Mouse (Mus musculus): ENCODE data around the gene Ccdc152.
A peak's percentile ranks its signal among the peaks of the same experiment; 100 is the strongest.

Gene Ccdc152

DNA sequence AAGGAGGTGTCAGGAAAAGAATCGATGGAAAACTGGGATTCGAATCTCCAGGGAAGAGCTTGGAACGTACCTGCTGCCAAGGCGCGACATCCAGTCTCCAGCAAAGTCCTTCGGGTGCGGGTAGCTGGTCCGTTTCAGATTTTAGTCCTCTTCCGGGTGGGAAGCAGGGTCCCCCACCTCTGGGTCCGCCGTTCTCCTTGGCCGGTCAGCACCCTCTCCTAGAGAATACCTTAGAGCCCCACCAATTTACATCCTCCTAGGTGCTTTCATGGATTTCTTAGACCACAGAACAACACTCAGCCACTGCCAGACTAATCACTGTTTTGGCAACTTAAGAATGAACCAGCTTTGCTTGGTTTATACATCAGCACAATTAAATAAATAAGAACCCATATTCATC is at the start of gene Ccdc152:
TSS of gene Ccdc152 (minus strand) at position 101 of the 400 bp plus-strand sequence.
- no peak for DNase-seq

DNA sequence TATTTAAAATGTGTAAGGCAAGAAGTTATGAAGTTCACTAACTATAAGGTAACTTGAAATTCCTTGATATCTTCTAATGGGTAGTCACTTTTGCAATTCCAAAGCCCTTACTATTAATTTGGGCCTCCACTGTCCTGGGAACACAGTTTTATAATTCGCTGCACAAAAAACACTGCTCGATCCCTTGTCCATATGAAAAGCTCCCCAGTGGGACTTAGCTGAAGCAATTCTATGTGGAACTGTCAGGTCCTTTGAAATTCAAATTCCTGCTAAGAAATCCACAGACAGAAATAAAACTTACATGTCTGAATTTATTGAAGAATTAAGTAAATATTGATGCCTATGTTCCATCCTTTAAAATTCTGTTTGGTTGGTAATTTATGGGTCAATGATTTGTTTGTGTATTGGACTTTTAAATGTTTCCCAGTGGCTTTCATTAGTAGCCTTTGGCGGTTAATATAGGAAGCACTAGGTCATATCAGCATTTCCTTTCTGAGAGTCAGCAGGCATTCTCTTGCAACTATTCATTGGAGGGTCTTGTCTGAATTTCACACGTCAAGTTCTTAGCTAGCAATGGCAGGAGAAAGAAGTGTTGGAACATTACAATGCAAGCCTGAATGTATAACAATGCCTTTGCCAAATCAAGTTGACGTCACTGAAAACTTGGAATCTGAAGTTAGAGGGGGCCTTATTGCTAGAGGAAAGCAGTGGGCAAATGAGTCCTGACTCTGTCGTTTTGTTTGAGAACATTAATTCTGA is 46.2 kb upstream of the Ccdc152 start:
- no peak for DNase-seq

DNA sequence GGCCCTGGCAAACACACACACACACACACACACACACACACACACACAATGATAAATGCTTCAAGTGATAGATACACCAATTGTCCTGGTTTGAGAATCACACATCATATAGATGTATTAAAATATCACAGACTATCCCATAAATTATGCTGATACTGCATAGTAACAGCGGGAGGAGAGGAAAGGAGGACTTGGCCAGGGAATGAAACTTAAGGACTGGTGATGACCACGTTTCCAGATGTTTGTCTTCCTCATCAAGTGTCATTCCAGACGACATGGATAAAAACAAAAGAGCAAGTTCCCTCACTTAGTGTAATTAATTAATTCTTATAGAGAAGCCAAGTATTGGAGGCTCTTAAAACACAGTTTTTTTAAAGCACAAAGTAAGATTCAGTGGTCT is 43.4 kb upstream of the Ccdc152 start:
- no peak for DNase-seq

DNA sequence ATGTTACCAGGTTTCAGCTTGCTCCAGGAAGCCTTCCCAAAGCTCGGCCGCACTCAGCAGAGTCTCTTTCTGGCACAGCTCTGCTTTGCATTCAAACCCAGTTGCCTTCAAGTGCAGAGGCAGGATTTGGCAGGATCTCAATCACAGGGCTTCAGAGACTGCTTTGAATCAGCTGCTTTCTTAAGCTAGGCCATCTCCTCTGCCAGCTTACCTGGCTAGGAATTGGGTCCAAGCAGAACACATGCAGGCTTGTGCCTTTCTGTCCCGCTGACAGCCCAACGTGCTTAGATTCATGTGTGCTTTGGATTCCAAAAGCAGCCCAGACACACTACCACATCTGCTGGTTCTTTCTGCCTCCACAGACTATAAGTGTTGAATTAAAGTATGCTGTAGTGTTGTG is 41.2 kb upstream of the Ccdc152 start:
- DNase-seq, result no peak

DNA sequence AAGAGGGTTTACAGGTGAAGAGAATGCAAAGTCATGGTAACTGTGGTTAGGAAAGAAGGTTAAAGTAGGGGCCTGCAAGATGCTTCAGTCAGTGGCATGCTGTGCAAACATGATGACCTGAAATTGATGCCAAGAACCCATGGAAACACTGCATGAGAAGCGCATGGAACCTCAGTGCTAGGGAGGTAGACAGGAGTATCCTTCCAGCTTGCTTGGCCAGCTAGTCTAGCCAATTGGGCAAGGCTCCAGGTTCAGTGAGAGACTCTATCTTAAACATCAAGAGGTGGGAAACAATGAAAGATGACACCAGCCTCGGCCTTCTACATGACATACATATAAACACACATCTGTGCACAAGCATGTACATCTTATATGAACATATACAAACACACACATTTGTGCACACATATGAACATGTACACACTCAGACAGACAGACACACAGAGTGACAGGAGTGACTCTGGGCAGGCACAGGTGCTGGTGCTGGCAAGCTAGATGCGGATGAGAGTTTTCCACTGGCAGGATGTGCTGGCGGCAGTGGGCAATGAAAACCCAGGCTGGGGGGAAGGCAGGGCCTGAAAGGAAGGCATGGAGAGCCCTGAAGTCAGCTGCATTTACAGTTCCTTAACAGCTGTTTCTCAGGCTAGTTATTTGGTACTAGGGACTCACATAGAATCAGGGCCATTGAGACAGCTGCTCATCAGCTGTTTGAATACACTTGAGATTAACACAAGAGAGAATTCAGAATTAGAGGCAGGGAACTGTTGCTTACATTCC is 38.7 kb upstream of the Ccdc152 start:
- DNase-seq, result peak; percentile 68

DNA sequence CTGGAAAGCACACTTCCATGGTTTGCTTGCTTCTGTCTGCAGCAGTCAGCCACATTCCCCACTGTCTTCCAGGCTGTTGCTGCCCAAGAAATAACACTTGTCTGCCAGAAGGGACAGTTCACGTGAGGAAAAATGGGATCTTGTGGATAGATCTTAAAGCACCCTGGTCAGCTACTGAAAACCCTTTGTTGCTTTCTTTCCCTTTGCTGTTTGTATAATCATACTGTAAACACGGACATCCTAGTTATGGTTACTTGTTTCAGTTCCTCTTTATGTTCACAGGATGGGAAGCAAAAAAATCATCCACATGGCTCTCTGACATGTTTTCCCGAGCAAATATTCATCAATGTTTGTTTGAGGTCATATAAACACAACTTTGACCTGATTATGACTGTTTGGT is 36.5 kb upstream of the Ccdc152 start:
- peak; percentile 46 for DNase-seq

DNA sequence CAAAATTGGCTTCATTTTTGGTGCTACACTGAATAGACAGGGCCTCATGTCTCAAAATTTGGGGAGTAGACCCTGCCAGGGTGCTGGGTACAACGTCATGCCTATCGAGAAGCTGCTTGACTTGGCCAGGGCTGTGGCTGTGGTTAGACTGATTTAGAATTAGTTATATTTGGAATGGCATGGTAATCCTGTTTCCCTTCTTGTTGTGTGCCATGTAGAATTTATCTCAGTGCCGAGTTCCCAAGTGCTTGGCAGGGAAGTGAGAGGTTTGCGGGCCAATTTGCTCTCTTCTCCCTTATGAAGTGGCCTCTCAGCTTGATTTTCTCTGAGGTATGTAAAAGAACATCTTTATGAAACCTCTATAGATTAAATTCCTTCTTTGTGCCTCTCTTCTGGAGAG is 29.2 kb upstream of the Ccdc152 start:
- no peak for DNase-seq

DNA sequence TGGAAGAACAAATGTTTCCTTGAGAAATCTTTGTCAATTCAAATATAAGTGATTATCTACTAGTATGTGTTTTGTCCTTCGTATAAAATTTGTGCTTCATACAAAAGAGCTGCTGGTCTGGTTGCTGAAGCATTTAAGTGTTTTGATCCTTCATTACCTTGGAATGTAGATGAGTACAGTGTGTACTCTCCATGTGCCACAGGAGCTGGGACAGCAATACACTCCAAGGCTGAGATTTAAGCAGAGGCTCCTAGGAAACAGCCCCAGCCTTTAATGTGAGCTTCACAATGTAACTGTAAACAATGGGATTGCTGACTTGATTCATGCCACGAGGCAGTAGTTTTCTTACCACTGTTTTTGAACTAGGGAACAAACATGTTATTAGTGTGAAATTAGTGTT is 28.5 kb upstream of the Ccdc152 start:
- DNase-seq, result no peak

DNA sequence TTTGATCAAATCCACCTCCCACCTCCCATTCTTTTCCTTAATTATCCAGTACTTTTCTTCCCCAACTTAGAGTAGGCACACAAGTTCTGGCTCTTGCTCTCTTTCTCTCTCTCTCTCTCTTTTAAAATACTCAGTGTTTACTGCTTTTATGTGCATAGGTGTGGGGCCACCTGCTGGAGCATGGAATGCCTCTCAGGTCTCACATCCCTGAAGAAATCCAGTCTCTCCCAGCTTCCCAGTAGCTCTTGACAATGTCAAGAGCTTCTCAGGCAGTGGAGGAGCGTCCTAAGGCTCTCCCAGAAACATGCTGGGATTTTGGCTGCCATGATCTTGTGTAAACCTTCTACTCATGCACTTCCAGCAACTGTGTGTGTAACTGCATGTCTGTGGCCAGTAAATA is 27.0 kb upstream of the Ccdc152 start:
- peak; percentile 19 for DNase-seq

DNA sequence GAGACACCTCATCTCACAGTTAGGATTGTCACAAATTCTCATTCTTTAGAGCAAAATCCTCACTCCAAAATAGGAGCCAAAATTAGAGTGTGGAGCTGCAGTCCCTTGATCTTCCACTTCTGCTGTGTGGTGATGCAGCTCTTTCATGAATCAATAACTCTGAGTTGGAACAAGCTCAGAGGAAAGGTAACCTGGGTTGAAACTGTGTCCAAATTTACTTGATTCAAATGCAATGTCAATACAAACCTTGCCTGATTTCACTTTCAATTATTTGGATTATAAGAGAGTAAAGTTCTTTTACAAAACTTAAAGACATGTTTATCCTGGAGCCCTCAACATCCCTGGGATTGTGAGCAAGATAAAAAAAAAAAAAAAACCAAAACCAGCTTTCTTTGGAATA is 19.7 kb upstream of the Ccdc152 start:
- no peak for DNase-seq

DNA sequence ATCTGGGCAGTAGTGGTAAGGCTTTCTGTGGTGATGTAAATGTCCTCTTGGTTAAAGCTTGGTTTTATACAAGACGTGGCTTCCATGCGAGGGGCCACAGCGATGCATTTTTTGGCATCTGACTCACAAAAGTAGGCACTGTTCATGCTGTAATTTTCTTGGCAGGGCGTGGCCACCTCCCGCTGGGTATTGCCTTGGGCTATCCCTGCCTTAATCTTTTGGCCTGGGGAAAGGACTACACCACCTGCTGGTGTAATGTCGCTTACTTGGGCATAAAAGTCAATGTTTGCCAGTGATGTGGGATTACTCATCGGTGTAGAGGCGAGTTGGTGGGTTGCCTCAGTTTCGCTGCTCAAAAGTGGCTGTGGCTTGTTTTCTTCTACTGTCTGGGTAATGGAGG is 16.6 kb upstream of the Ccdc152 start:
- DNase-seq, result no peak

DNA sequence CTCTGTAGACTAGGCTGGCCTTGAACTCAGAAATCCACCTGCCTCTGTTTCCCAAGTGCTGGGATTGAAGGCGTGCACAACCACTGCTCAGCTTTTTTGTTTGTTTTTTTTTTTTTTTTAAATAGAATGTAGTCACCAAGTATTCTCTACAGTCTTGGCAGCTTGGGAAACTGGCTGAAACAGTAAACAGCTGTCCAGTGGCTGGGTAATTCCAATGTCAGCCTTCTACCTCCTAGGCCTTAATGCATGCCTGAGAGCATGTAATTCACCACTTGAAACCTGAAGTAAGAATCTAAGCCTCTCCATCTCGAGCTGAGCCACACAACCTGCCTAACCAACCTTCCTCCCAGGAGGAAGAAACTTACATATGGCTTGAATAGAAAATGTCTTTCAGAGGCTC is 13.3 kb upstream of the Ccdc152 start:
- no peak for DNase-seq

DNA sequence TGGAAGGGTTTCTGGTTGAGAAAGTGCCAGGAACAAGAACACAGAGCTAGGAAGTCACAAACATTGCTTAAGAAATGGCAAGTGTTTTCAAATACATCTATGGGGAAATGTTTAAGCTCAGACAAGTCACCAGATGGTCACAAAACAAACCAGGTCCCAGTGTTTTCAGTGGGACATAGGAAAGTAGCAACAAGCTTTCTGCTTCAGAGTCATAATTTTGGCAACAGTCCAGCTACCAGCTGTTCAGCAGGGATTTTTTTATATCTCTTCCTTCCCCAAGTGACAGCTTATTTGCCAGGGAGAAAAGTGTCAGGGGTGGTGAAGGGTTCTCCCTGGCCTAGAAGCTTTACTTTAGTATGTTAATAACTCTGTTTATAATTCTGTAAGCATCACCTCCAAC is 9.6 kb upstream of the Ccdc152 start:
- peak; percentile 66 for DNase-seq

DNA sequence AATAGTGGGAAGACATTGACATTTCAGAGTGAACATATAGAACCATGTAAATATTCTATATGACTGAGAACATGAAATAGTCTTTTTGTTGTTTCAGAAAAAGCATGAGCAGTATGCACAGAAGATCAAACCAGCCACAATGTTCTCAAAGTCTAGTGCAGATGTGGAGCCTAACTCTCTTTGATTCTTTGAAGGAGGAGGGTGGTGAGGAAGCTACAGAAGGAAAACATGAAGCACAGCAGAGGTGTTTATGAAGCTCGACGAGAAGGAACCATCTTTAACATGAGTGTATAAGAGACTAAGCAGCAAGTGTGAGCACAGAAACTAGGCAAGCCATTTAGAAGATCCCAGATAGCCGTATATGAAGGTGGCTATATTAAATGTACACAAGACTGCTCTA is 6.5 kb upstream of the Ccdc152 start:
- DNase-seq, result no peak

DNA sequence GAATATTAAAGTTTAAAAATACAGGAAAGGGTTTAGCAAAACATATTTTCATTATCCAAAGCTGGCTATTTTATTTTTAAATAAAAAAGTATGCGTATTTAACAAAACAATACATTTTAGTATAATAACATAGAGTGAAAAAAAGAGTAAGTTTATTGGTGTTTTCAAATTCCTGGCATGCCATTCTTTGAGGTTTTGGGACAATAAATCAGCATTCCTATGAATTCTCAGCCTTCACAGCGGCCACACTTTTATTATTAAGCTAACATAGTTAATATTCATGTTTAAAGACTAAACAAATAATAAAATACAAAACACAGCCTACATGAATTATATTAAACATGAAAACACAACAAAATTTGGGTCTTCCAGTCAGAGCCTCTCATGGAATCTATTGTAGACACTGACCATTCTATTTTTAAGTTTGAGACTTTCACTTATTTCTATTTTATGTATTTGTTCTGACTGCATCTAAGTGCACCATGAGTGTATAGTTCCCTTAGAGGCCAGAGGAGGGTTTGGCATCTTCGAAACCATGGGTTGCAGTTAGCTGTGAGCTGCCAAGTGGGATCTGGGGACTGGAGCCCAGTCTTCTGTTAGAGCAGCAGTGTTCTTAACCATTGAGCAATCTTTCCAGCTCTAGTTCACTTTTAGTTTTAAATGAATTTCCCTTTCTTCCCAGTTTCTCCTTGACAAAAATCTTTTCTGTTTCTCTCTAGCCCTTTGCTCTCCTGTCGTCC is 2.8 kb downstream of the Ccdc152 start:
- DNase-seq, result no peak

DNA sequence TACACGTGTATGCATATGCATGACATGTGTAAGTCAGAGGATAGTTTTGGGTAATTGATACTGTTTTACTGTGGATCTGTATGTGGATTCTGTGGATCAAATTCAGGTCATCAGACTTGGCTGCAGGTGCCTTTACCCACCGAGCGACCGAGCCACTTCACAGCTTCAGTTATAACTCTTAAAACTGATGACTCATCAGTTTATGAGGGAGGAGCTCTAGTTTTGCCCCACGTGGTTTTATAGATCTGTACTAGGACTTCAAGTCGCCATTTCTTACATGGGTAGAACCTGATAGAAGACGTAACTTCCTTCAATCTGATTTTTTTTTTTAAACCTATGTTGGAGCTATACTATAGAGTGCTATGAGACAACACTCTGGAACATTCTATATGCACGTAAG is 5.7 kb downstream of the Ccdc152 start:
- no peak for DNase-seq

DNA sequence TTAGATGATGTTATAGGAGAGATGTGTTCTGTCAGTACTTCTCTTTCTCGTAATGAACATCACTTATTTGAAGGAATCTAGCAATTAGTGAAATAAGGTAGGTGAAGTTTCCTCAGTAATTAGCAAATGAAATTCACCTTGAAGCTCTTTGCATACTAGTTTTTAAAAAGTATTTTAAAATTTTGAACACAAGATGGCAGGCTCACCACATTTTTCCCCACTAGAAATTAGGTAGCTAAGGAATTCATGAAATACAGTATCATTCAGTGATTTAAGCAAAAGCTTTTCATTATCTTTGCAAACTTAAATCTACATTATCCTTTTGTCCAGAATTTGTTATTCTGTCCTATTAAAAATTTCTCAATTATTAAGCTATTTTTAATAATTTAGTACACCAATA is 7.3 kb downstream of the Ccdc152 start:
- no peak for DNase-seq

DNA sequence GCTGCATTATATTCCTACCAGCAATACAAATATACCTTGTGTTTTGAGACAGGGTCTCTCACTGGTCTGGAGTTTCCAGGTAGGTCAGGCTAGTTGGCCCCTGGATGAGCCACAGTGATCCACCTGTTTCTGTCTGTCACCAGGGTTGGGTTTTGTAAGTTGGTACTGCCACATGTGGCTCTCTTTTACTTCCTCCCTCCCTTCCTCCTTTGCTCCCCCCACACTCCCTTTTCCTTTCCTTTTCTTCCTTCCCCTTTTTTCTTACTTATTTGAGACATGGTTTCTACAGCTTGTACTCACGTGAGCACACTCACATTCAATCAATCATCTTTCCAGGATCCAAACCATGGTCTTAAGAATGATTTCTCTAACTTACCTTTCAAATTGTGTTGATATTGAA is 9.8 kb downstream of the Ccdc152 start:
- no peak for DNase-seq

DNA sequence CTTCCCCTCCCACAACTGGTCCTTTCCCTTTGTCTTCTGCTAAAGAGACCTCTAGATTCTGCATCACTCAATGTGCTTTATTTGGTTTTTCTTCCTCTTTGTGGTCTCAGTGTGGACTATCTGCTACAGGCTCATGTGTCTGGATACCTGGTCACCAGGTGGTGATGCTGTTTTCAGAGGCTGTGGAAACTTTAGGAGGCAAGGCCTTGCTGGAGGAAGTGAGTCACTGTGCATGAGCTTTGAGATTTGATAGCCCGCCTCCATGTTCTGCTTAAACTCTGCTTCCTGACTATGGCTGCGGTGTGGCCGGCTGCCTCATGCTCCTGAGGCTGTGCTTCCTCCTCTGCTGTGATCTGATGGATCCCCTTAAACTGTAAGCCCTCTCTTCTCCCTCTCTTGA is 12.9 kb downstream of the Ccdc152 start:
- DNase-seq, result no peak

DNA sequence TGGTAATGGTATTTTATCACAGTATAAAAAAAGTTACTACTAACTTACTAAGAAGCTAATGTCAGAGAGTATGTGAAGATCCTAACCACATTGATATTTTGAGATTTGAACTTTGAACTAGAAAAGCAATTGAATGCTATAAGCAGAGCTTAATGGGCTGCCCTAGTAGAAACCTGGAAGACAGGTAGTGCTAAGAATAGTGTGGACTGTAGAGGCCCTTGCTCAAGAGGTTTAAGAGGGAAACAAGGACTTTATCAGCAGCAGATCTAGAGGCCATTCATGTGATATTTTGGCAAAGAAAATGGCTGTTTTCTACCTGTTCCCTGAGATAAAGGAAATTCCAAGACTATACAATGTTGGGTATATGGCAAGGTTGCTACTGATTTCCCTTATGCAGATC is 17.3 kb downstream of the Ccdc152 start:
- DNase-seq, result no peak

DNA sequence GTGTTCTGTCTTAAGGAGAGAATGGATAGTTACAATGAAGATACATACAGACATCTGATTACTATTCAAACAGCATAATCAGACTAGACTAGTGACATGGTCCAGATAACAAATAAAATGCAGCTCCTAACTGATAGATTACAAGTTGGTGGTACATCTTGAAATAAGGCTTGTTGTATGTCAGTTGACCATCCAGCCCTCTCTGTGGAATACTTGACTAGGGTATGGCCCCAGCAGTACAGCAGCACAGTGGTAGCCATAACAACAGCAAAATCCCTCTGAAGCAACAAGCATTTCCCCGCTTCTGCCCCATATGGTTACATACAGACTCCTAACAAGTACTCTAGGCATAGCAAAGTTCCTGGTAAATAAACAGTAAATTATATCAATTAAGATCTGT is 21.6 kb downstream of the Ccdc152 start:
- DNase-seq, result no peak

DNA sequence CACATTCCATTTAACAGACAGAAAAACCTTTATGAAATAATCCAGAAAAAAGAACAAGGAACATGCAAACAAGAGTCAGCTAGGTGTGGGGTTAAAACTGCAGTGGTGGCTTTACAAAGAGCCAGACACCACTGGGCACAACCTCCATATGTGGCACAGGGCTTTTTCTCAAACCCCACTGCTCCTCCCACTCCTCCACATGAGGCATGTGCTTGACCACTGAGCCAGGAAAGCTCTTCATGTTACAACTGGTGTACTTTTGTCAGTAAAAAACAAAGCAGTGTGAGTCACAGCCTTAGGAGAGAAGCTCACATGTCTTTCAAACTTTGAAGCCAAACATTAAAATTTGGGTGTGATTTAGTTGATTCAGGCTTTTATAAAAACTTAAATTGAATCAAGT is 22.1 kb downstream of the Ccdc152 start:
- DNase-seq, result no peak

DNA sequence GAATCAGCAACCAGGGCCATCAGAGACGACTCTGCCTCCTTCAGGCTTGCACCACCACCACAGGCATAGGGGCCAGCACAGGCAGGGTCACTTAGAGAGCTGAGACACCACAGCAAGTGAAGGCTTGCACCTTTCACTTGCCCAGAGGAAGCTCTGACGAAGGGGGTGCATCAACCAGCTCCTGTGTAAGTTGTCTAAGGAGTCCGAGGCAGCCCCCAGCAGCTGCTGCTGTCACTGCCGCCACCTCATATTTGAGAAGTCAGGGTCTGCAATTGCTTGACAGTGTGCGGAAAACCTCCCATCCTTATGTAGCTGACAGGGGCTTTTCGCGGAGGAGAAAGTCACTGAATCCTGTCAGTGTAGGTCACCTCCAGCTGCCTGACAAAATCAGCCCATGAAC is 24.1 kb downstream of the Ccdc152 start:
- DNase-seq, result no peak

DNA sequence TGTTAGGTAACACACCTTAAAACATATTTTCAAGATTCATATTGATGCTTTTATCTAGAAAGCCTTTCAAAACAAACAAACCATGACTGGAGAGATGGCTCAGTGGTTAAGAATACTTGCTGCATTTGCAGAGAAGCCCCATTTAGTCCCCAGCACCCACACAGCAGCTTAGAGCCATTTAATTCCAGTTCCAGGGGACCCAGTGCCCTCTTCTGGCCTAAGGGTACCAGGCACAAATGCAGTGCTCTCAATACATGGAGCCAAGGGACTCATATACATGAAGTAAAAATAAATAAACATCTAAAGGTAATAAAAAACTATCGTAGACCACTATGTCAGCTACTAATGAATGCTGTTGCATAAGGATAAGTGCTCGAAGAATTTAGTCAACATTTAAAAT is 25.9 kb downstream of the Ccdc152 start:
- DNase-seq, result no peak

Measured in lung, postnatal 10 days (tissue).